Mouse (Mus musculus) spleen, adult 2 months (tissue): ENCODE results near the gene Stx8.

Experiments used
- CTCF ChIP-seq: fragments of 200-500 bp; IDR thresholded peaks from 2 replicates; pipeline ENCODE4 v1.5.1; 2011; ENCODE audit warnings: mild to moderate bottlenecking, inconsistent platforms; ENCODE audit not compliant: insufficient read depth, insufficient read length, insufficient replicate concordance; ENCODE audit errors: extremely low read depth
- POLR2A ChIP-seq: fragments of 200-500 bp; IDR thresholded peaks from 2 replicates; pipeline ENCODE4 v1.6.1; 2011; ENCODE audit warnings: low read depth, low read length, inconsistent platforms

- no peak for TF ChIP-seq CTCF
- TF ChIP-seq POLR2A: no peak
Measured at GRCm38 (mm10) chr11:68247897-68248296, 281.9 kb downstream of the Stx8 start.
